Mouse (Mus musculus) hindbrain, embryonic 13.5 days (tissue): ENCODE data around the gene Rps2. TPM values are rescaled to one million over a fixed set of nuclear protein-coding genes. Genes with fewer than 3 reads are reported as not detected.
A peak's percentile ranks its signal among the peaks of the same experiment; 100 is the strongest.

Experiments used
- ATAC-seq: fragments of 200-750 bp; cut with Nextera tagmentation; 2 replicates; pipeline ENCODE4 v1.8.0; 2017; ENCODE audit warnings: moderate TSS enrichment; ENCODE audit not compliant: low FRiP score
- H3K27ac ChIP-seq: fragments of 300-500 bp; sonication (generic); 2 replicates; pipeline ENCODE4 v1.5.1; 2015; ENCODE audit warnings: inconsistent platforms, mild to moderate bottlenecking, moderate library complexity
- H3K27me3 ChIP-seq: fragments of 300-500 bp; sonication (generic); 2 replicates; pipeline ENCODE4 v1.6.1; 2015; ENCODE audit warnings: mild to moderate bottlenecking, inconsistent platforms
- H3K36me3 ChIP-seq: fragments of 300-500 bp; sonication (generic); 2 replicates; pipeline ENCODE4 v1.6.1; 2015; ENCODE audit warnings: mild to moderate bottlenecking, inconsistent platforms
- H3K4me1 ChIP-seq: fragments of 300-500 bp; sonication (generic); replicated peaks from 2 replicates; pipeline ENCODE4 v1.6.1; 2015; ENCODE audit warnings: inconsistent platforms
- H3K4me2 ChIP-seq: fragments of 300-500 bp; sonication (generic); 2 replicates; pipeline ENCODE4 v1.6.1; 2015; ENCODE audit warnings: inconsistent platforms, mild to moderate bottlenecking, moderate library complexity
- H3K4me3 ChIP-seq: fragments of 300-500 bp; sonication (generic); 2 replicates; pipeline ENCODE4 v1.5.1; 2015; ENCODE audit warnings: mild to moderate bottlenecking, inconsistent platforms
- H3K9ac ChIP-seq: fragments of 300-500 bp; sonication (generic); 2 replicates; pipeline ENCODE4 v1.6.1; 2015; ENCODE audit warnings: mild to moderate bottlenecking, inconsistent platforms
- H3K9me3 ChIP-seq: fragments of 300-500 bp; sonication (generic); 2 replicates; pipeline ENCODE4 v1.6.1; 2016; ENCODE audit warnings: inconsistent platforms
- WGBS: fragments of 180-500 bp; shearing (Covaris S2); methylation state at CpG from one replicate; pipeline ENCODE4 v1.1.7; 2015; 5-methylcytosine and 5-hydroxymethylcytosine counted together
- polyA plus RNA-seq: library from polyadenylated mRNA; unstranded; fragments of >200 nt; fragmentation: Nextera tagmentation; extraction: Ambion mirVana; gene quantifications from 2 replicates; pipeline ENCODE4 v1.2.1, GENCODE M21; 2015

Gene Rps2
- polyA plus RNA-seq, 1 experiment from 2014 or later, result 783 TPM

DNA sequence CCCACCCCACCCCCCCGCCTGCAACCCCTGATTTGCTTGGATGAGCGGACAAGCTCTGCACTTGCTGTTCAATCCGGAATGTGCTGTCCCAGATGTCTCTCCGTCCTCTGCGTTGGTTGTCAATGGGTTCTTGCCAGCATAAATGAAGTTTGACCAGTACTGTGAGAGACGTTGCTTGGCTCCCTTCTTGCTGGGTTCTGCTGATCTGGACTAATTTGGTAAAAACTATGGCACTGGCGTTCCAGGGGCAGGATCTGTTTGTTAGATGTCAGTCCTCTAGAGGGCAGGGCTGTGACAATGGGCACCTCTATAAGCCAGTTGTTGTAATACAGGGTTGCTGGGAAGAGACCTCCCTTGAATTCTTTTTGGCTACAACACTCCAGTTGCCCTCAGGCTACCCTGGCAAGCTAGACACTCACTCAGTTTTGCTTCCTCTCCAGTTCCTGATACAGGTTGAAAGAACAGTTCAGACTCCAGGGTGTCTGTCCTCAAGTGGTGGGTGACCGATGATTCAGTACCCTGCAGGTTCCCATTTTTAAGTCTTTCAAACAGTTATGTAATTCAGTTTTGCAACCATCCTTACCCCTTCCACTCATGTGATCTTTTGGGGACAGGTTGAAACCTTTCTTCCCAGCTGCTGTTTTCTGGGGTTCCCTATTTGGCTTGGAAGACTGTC is 19.4 kb downstream of the Rps2 start:
- peak overlapping the region; percentile 69; the same call in 1 of the 2 replicates for H3K9ac ChIP-seq
- peaks cover 27% of the 10 kb centered on the region for H3K4me1 ChIP-seq
- peak overlapping the region; percentile 68 for H3K4me2 ChIP-seq
- 0 out of 2 replicates have a peak, but pooled peaks cover 3% of the 10 kb centered on the region for H3K27me3 ChIP-seq
- peaks cover 16% of the 10 kb centered on the region for H3K36me3 ChIP-seq
- no peak overlapping the region for H3K27ac ChIP-seq
- 28% methylated on average over 8 of the region's 8 CpGs for WGBS
- H3K4me3 ChIP-seq, result peak overlapping the region; percentile 51
- no peak for ATAC-seq
- H3K9me3 ChIP-seq, result no peaks in the 10 kb centered on the region

DNA sequence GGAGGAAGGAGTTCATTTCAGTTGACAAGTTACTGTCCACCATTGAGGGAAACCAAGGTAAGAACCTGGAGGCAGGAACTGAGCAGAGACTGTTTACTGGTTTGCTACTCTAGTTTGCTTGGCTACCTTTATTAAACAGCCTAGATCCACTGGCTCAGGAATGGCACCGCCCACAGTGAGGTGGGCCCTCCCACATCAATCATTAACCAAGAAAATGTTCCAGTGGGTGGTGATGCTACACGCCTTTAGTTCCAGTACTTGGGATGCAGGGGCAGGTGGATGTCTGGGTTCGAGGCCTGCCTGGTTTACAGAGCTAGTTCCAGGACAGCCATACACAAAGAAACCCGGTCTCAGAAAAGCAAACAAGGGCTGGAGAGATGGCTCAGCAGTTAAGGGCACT is 20.3 kb downstream of the Rps2 start:
- H3K27me3 ChIP-seq, result no peaks in the 10 kb centered on the region
- no peak for ATAC-seq
- H3K4me1 ChIP-seq, result peaks cover 27% of the 10 kb centered on the region
- H3K4me3 ChIP-seq, result no peak overlapping the region
- 84% methylated on average over 4 of the region's 4 CpGs for WGBS
- H3K36me3 ChIP-seq, result peaks cover 21% of the 10 kb centered on the region
- no peak overlapping the region for H3K4me2 ChIP-seq
- no peaks in the 10 kb centered on the region for H3K9me3 ChIP-seq
- no peak overlapping the region for H3K27ac ChIP-seq
- H3K9ac ChIP-seq, result no peak overlapping the region

DNA sequence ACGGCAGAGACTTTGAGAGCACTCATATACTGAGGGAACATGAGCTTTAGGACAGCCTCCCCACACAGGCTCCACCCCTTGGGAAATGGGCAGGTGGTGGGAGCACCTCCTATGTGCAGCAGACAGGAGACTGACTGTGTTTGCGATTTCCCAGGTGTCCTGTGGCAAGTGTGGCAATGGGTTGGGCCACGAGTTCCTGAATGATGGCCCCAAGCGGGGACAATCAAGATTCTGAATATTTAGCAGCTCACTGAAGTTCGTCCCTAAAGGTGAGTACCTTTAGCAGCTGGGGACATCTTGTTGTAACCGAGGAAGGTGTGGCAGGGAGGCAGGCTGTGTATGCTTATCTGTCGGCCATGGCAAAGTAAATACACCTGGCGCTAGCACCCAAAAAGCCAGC is 22.0 kb downstream of the Rps2 start:
- ATAC-seq, result no peak
- Histone ChIP-seq H3K4me1 (peaks cover 27% of the 10 kb centered on the region), H3K36me3 (peaks cover 21% of the 10 kb centered on the region), H3K9ac (no peak overlapping the region), H3K4me3 (no peak overlapping the region), H3K9me3 (no peaks in the 10 kb centered on the region), H3K4me2 (no peak overlapping the region), H3K27ac (no peak overlapping the region), H3K27me3 (no peaks in the 10 kb centered on the region)
- WGBS, result 85% methylated on average over 8 of the region's 8 CpGs

DNA sequence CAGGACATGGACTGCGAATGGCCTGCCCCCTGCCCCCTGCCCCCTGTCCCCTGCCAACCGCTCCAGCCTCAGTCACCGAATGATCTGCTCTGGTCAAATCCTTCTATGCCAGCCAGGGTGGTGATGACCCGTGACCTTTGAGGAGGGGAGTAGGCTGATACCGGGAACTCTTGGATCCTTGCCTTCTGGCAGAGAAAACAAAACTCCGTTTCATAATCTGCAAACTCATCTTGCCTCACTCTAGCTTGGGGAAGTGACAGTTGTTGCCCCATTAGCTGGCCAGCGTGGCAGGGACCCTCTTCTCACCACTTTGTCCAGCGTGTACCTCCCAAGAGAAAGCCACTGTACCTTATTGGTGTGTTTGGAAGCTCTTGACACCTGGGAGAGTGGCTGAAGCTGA is 24.4 kb downstream of the Rps2 start:
- no peak overlapping the region for H3K27ac ChIP-seq
- H3K9ac ChIP-seq, result 0 out of 2 replicates have a peak overlapping the region, but pooled peaks have one; percentile 55
- H3K36me3 ChIP-seq, result peaks cover 21% of the 10 kb centered on the region
- WGBS, result 83% methylated on average over 8 of the region's 8 CpGs
- peaks cover 10% of the 10 kb centered on the region for H3K4me1 ChIP-seq
- peaks cover 11% of the 10 kb centered on the region; the same call in 1 of the 2 replicates for H3K27me3 ChIP-seq
- no peaks in the 10 kb centered on the region for H3K9me3 ChIP-seq
- no peak overlapping the region for H3K4me2 ChIP-seq
- H3K4me3 ChIP-seq, result no peak overlapping the region
- ATAC-seq, result no peak

DNA sequence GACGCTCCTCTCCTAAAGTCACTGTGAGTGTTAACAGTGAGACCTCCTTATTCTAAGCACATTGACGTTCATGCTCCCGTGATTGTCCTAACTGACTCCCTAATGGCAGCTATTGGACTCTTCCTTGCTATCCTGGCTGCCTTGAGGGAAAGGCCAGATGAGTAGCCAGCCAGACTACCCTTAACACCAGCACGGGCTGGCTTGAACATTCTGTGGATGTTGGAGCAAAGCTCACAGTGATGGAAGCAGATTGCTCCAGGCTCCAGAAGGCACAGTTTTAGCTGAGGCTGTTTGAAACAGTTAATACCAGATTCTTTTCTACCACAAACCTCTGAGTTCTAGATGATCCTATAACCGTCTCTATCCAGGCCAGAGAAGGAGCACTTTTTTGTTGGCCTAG is 26.0 kb downstream of the Rps2 start:
- no peaks in the 10 kb centered on the region for H3K9me3 ChIP-seq
- H3K4me3 ChIP-seq, result no peak overlapping the region
- H3K27me3 ChIP-seq, result peaks cover 19% of the 10 kb centered on the region; the same call in 1 of the 2 replicates
- no peak overlapping the region for H3K27ac ChIP-seq
- H3K4me2 ChIP-seq, result no peak overlapping the region
- ATAC-seq, result no peak
- H3K36me3 ChIP-seq, result peaks cover 21% of the 10 kb centered on the region
- no peaks in the 10 kb centered on the region for H3K4me1 ChIP-seq
- 81% methylated on average over 5 of the region's 5 CpGs for WGBS
- H3K9ac ChIP-seq, result no peak overlapping the region

DNA sequence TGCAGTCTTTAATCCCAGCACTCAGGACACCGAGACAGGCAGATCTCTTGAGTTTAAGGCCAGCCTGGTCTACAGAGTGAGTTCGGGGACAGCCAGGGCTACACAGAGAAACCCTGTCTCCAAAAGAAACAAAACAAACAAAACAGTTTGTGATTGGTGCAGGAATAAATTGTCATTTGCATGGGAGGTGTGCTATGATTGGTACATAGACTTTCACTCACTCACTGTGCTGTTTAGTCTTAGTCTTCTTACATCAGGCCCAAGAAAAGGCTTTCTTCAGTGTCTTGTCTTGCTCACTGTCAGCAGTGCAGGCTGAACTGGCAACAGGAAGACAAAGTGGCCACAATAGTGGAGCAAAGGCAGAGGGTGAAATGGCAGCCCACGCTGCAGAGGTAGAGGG is 26.5 kb downstream of the Rps2 start:
- Histone ChIP-seq H3K27ac (no peak overlapping the region), H3K9me3 (no peaks in the 10 kb centered on the region), H3K4me1 (no peaks in the 10 kb centered on the region), H3K4me2 (no peak overlapping the region), H3K36me3 (peaks cover 21% of the 10 kb centered on the region), H3K9ac (0 out of 2 replicates have a peak overlapping the region, but pooled peaks have one; percentile 29), H3K27me3 (peaks cover 24% of the 10 kb centered on the region; the same call in 1 of the 2 replicates), H3K4me3 (no peak overlapping the region)
- WGBS, result 68% methylated on average over 3 of the region's 3 CpGs
- no peak for ATAC-seq

DNA sequence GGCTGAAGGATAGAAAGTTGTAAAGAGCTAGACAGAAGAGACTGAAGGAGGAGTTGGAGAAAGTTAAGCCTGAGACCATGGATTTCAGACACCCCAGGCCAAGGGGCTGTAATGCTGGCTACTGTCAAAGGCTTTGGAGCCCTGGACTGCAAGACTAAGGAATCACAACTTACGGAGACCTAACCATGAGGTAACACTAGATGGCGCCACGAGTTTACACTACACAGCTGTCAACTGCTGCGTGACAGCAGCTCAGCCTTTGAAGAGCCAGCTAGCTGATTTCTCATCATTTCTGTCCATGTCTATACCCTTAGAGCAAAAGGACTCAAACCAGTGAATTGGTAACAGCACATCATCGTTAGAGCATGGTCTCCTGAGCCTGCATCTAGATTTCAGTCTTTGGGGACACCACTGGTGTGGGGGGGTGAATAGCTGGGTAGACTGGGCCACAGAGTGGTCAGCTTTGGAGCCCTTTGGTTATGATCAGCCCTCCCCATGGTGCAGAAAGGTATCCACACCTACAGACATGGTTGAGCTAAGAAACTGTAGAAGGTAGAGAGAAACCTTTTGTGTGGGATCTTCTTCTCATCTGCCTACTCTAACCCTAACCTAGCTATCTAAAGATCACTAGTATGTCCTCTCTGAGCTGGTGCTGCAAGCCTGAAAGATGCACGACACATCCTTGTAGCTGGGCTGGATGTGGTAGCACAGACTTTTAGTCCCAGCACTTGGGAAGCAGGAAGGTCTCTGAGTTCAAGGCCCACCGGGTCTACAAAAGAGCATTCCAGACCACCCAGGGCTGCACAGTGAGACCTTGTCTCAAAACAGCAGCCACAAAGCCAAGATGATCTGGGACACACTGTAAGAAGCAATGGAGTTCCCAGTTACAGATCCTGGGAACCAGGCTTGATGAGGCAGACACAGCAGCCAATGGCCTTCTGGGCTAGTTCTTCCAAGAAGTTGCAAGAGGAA is 27.9 kb downstream of the Rps2 start:
- Histone ChIP-seq H3K27me3 (peaks cover 36% of the 10 kb centered on the region), H3K27ac (no peak overlapping the region), H3K9me3 (no peaks in the 10 kb centered on the region), H3K4me1 (no peaks in the 10 kb centered on the region), H3K4me3 (no peak overlapping the region), H3K4me2 (no peak overlapping the region), H3K9ac (no peak overlapping the region), H3K36me3 (peaks cover 15% of the 10 kb centered on the region)
- ATAC-seq, result peak; percentile 77
- WGBS, result 19% methylated on average over 7 of the region's 7 CpGs

DNA sequence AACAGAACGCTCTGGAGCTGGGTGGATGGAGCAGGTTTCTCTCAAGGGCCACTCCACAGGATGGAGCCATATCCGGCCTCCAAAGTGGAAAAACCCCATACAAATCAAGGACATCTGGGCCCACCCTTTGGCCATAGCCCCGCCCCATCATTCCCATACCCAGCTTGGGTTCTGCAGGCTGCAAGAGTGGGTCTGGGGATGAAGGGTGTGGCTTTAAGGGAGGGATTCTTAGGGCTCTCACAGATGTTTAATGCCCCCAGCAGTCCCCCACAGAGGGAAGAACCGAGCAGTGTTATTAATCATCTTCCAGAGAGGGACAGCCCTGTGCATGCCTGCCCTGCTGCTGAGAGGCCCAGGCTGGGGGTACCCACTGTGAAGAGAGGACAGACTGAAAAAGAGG is 29.1 kb downstream of the Rps2 start:
- peaks cover 47% of the 10 kb centered on the region for H3K27me3 ChIP-seq
- whole genome bisulfite sequencing, result 51% methylated on average over 4 of the region's 4 CpGs
- H3K9ac ChIP-seq, result 0 out of 2 replicates have a peak overlapping the region, but pooled peaks have one; percentile 8
- no peak for ATAC-seq
- no peak overlapping the region for H3K4me3 ChIP-seq
- peaks cover 7% of the 10 kb centered on the region for H3K36me3 ChIP-seq
- no peaks in the 10 kb centered on the region for H3K9me3 ChIP-seq
- H3K4me2 ChIP-seq, result no peak overlapping the region
- H3K27ac ChIP-seq, result no peak overlapping the region
- H3K4me1 ChIP-seq, result no peaks in the 10 kb centered on the region

DNA sequence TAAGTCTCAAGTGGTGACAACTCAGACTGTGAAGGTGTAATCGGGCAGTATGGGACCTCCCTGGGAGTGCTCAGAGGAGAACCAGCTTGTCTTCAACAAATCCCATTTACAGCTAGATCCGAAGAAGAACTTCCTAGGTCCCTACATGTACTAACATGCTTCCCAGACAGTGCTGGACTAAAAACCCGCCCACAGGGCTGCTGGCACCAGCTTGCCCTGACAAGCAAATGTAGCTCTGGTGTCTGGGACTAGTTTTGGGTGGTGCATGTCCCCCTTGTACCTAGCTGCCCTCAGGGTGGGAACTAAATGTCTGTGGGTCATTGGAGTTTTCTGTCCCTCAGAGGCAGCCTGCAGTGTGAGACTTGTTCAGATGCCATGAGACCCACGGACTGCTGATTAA is 33.6 kb downstream of the Rps2 start:
- Histone ChIP-seq H3K27me3 (peaks cover 86% of the 10 kb centered on the region), H3K27ac (no peak overlapping the region), H3K36me3 (no peaks in the 10 kb centered on the region), H3K9ac (no peak overlapping the region), H3K4me1 (peaks cover 14% of the 10 kb centered on the region), H3K4me2 (no peak overlapping the region), H3K4me3 (no peak overlapping the region), H3K9me3 (no peaks in the 10 kb centered on the region)
- no peak for ATAC-seq
- WGBS, result 24% methylated on average over 4 of the region's 4 CpGs

DNA sequence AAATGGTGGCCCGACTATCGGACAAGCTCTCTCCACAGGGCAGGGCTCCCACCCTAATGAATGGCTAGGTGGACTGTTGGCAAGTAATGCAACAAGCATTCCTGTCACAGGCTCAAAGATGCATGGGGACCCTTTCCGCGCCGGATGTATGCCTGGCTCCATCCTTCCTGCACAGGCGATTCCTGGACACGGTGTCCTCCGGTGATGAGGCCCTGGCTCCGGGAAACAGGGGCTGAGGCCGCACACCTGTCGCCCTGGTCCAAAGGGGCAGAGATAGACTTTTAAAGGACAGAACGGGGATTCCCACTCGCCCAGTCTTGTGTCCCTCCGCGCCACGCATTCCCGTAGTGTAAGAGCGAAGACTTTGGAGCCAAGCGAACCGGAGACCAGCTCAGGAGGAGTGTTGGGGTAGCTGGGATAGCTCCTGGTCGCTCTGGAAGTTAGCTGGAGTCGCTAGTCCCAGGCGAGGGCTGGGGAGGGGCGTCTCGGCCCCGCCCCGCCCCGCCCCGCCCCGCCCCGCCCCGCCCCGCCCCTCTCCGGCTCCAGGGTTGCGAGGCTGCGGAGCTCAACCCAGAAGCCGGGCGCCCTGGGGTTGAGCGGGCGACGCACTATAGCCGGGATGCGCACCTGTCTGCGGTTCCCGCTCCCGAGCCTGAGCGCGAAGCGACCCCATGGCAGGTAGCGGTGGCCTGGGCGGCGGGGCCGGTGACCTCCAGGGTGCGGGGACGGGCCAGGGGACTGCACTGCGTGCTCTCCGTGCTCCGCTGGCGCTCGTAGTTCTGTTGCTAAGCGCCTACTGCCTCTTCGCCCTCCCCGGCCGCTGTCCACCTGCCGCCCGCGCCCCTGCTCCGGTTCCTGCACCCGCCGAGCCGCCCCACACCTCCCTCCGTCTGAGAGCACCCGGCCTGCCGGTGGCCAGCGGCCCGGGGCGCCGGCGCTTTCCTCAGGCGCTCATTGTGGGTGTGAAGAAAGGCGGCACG is 34.8 kb downstream of the Rps2 start, which contains the start of gene Hs3st6:
Hs3st6 (plus strand) TSS at position 574 of the 980 bp plus-strand sequence.
- peak within 1 kb of the TSS; percentile 84 for H3K4me2 ChIP-seq
- peaks cover 84% of the 10 kb centered on the region for H3K27me3 ChIP-seq
- H3K36me3 ChIP-seq, result no peaks in the 10 kb centered on the region
- H3K9me3 ChIP-seq, result no peaks in the 10 kb centered on the region
- peak within 1 kb of the TSS; percentile 68 for H3K9ac ChIP-seq
- under 1% methylated on average over 65 of the region's 82 CpGs for WGBS
- peak; percentile 61 for ATAC-seq
- peaks cover 14% of the 10 kb centered on the region for H3K4me1 ChIP-seq
- peak within 1 kb of the TSS; percentile 48 for H3K4me3 ChIP-seq
- no peak within 1 kb of the TSS for H3K27ac ChIP-seq

DNA sequence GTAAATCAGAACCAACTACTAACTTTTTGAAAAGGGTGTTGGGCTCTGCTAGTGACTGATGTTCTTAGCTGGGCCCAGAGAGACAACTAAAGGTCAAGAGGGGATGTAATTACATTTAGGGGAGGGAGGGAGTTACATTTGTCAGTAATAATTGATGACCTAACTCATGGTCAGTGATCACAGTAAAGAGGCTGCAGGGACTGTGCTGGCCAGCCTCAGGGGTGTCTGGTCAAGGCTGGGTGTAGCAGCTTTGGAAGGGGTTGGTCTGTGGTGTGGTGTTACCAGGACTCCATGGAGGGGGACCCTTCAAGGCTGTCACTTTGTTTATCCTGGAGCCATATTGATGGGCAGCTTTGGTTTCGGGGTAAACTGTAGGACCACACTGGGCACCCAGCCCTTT is 39.5 kb downstream of the Rps2 start:
- Histone ChIP-seq H3K9ac (no peak overlapping the region), H3K4me3 (no peak overlapping the region), H3K9me3 (no peaks in the 10 kb centered on the region; the same call in 1 of the 2 replicates), H3K27me3 (peaks cover 71% of the 10 kb centered on the region), H3K4me1 (peaks cover 11% of the 10 kb centered on the region), H3K27ac (no peak overlapping the region), H3K4me2 (no peak overlapping the region), H3K36me3 (no peaks in the 10 kb centered on the region)
- 83% methylated on average over 1 of the region's 1 CpGs for WGBS
- ATAC-seq, result no peak
